Mouse (Mus musculus) erythroblast, adult 5-6 weeks (primary cell): ENCODE results near the gene Ubxn10. TPM values are rescaled to one million over a fixed set of nuclear protein-coding genes. Genes with fewer than 3 reads are reported as not detected.

Experiments used
- ATAC-seq: replicated peaks from 2 replicates; pipeline ENCODE4 v1.8.0; 2016; ENCODE audit warnings: moderate number of reproducible peaks, mild to moderate bottlenecking, moderate TSS enrichment, inconsistent platforms; ENCODE audit not compliant: poor library complexity, low FRiP score, severe bottlenecking
- total RNA-seq, 2 experiments: library from RNA; stranded (forward) in 1 of 2; stranded (reverse) in 1 of 2; fragments of 150-400 nt in 1 of 2; fragments of 200-764, 138-1000 nt in 1 of 2; gene quantifications; 2 replicates each; pipeline versions ENCODE4 v1.2.3 to v1.2.4; 2015 to 2017; ENCODE audit warnings: low replicate concordance in 2 of 2

Ubxn10 gene
- total RNA-seq (2015; ENCODE audit: low replicate concordance) (not detected in 2 replicates), total RNA-seq (2017; ENCODE audit: low replicate concordance) (not detected in 2 replicates)

- no peak for ATAC-seq
Measured at GRCm38 (mm10) chr4:138737031-138737430, at the start of gene Ubxn10. TSS of gene Ubxn10 (minus strand) at chr4:138737167.

- ATAC-seq: no peak
Measured at GRCm38 (mm10) chr4:138786141-138786540, 49.2 kb upstream of the Ubxn10 start.

- no peak for ATAC-seq
Measured at GRCm38 (mm10) chr4:138785721-138786120, 48.8 kb upstream of the Ubxn10 start.

- ATAC-seq: no peak
Measured at GRCm38 (mm10) chr4:138782098-138782497, 45.1 kb upstream of the Ubxn10 start.

GRCm38 (mm10) chr4:138780300-138780699, 43.3 kb upstream of the Ubxn10 start:
- no peak for ATAC-seq

- ATAC-seq: no peak
Measured at GRCm38 (mm10) chr4:138777417-138778407, 40.7 kb upstream of the Ubxn10 start.

- ATAC-seq: no peak
Measured at GRCm38 (mm10) chr4:138775435-138775834, 38.5 kb upstream of the Ubxn10 start, which contains the start of gene Pla2g2d. TSS of gene Pla2g2d (plus strand) at chr4:138775735.

GRCm38 (mm10) chr4:138772386-138772785, 35.4 kb upstream of the Ubxn10 start:
- no peak for ATAC-seq

GRCm38 (mm10) chr4:138771970-138772369, 35.0 kb upstream of the Ubxn10 start:
- no peak for ATAC-seq

- no peak for ATAC-seq
Measured at GRCm38 (mm10) chr4:138762266-138762665, 25.3 kb upstream of the Ubxn10 start.

GRCm38 (mm10) chr4:138757416-138757815, 20.4 kb upstream of the Ubxn10 start, which contains the start of gene Pla2g2f:
TSS of gene Pla2g2f (minus strand) at chr4:138757626.
- ATAC-seq: no peak

GRCm38 (mm10) chr4:138755983-138756382, 19.0 kb upstream of the Ubxn10 start:
- ATAC-seq: no peak

GRCm38 (mm10) chr4:138755439-138755838, 18.5 kb upstream of the Ubxn10 start:
- ATAC-seq: no peak

GRCm38 (mm10) chr4:138754432-138754831, 17.5 kb upstream of the Ubxn10 start:
- ATAC-seq: no peak

GRCm38 (mm10) chr4:138753608-138754007, 16.6 kb upstream of the Ubxn10 start:
- no peak for ATAC-seq

- no peak for ATAC-seq
Measured at GRCm38 (mm10) chr4:138752603-138753002, 15.6 kb upstream of the Ubxn10 start.

- no peak for ATAC-seq
Measured at GRCm38 (mm10) chr4:138748369-138749072, 11.6 kb upstream of the Ubxn10 start.

- no peak for ATAC-seq
Measured at GRCm38 (mm10) chr4:138747851-138748250, 10.9 kb upstream of the Ubxn10 start.

GRCm38 (mm10) chr4:138746866-138747265, 9.9 kb upstream of the Ubxn10 start:
- ATAC-seq: no peak

- ATAC-seq: no peak
Measured at GRCm38 (mm10) chr4:138745884-138746283, 8.9 kb upstream of the Ubxn10 start.
